29 mouse cellular contexts compared by ENCODE assay signal in genomic region chr17:24744381-24744780, GRCm38 (mm10). TPM values are rescaled to one million over a fixed set of nuclear protein-coding genes. Genes with fewer than 3 reads are reported as not detected.
DNase-seq lines count a peak whose midpoint lies in the region; ATAC-seq and TF ChIP-seq lines count a peak whose summit lies in the region.
"Had no signal": no experiment of that assay in that cellular context is flagged by ENCODE, and none has a peak within 500 bp of the region (broad histone marks: within the 10 kb centered on the region; RNA-seq: fewer than 3 reads in every experiment).

No protein-coding gene starts in this region.

- 0 out of 2 replicates have a peak overlapping the region, but pooled peaks have one; percentile 38 for H3K9ac ChIP-seq in heart, embryonic 12.5 days
- H3K9ac ChIP-seq in liver, adult 2 months (ENCODE audit: low read depth, low read length) = peak overlapping the region; percentile 41
- no peak overlapping the region for H3K9ac ChIP-seq in liver, postnatal 0 days (replicated peaks)
- H3K9ac ChIP-seq: embryonic facial prominence, embryonic 13.5 days; embryonic facial prominence, embryonic 15.5 days; forebrain, embryonic 12.5 days had no signal

- no peak overlapping the region for H3K4me2 ChIP-seq in heart, embryonic 12.5 days
- no peak overlapping the region for H3K4me2 ChIP-seq in liver, postnatal 0 days (ENCODE audit: low read depth, low read length)
- H3K4me2 ChIP-seq: embryonic facial prominence, embryonic 13.5 days; embryonic facial prominence, embryonic 15.5 days; forebrain, embryonic 12.5 days had no signal

- no peak overlapping the region for H3K4me3 ChIP-seq in heart, embryonic 12.5 days
- no peak overlapping the region for H3K4me3 ChIP-seq in liver, adult 2 months (ENCODE audit: insufficient read depth, low read depth, low read length)
- no peak overlapping the region for H3K4me3 ChIP-seq in liver, postnatal 0 days (ENCODE audit: low read depth, low read length)
- H3K4me3 ChIP-seq: embryonic facial prominence, embryonic 13.5 days; embryonic facial prominence, embryonic 15.5 days; erythroblast, embryonic 14.5 days; forebrain, embryonic 10.5 days; forebrain, embryonic 12.5 days had no signal

- TF ChIP-seq CTCF in liver, adult 2 months (IDR thresholded peaks at IDR 0.05; ENCODE audit: low read depth, low read length) = no peak
- no peak for TF ChIP-seq CTCF in liver, postnatal 0 days (IDR thresholded peaks at IDR 0.05; ENCODE audit: low read depth)

- no peaks in the 10 kb centered on the region for H3K9me3 ChIP-seq in heart, embryonic 12.5 days (replicated peaks)
- no peaks in the 10 kb centered on the region for H3K9me3 ChIP-seq in liver, postnatal 0 days (ENCODE audit: low read length)
- H3K9me3 ChIP-seq: embryonic facial prominence, embryonic 13.5 days; embryonic facial prominence, embryonic 15.5 days; forebrain, embryonic 10.5 days; forebrain, embryonic 12.5 days had no signal

- TF ChIP-seq POLR2A in liver, adult 2 months (IDR thresholded peaks at IDR 0.05; ENCODE audit: extremely low read depth, insufficient read depth, low read length) = no peak

- ATAC-seq in heart, embryonic 12.5 days (ENCODE audit: insufficient number of reproducible peaks, low FRiP score) = no peak
- ATAC-seq in liver, postnatal 0 days = no peak
- ATAC-seq: activated CD4-positive, CD25-positive, alpha-beta regulatory T cell, adult 4 months; forebrain, embryonic 14.5 days; forebrain, embryonic 16.5 days; Patski had no signal

- 0 out of 2 replicates have a peak, but pooled peaks cover 5% of the 10 kb centered on the region for H3K4me1 ChIP-seq in heart, embryonic 12.5 days (replicated peaks)
- peaks cover 30% of the 10 kb centered on the region for H3K4me1 ChIP-seq in liver, adult 2 months (ENCODE audit: control insufficient read depth, insufficient read depth, low read length)
- H3K4me1 ChIP-seq in liver, postnatal 0 days (ENCODE audit: insufficient read depth) = peaks cover 14% of the 10 kb centered on the region
- H3K4me1 ChIP-seq: forebrain, embryonic 12.5 days had no signal

- WGBS in heart, embryonic 12.5 days = 68% methylated on average over 3 of the region's 3 CpGs
- WGBS in liver, adult 2 months = 50% methylated on average over 3 of the region's 3 CpGs
- WGBS in liver, postnatal 0 days (ENCODE audit: insufficient replicate concordance) = 72% methylated on average over 3 of the region's 3 CpGs

- no peak for DNase-seq in heart, postnatal 36 days
- DNase-seq in liver, adult 2 months (ENCODE audit: extremely low read depth, low read depth, low spot score) = peak; percentile 57
- DNase-seq in liver, postnatal 0 days = no peak
- DNase-seq in 416B (ENCODE audit: low read depth) = peak; percentile 10
- DNase-seq in adipocyte (ENCODE audit: low spot score) = peak; percentile 41
- no peak for DNase-seq in thymus, postnatal 36 days
- DNase-seq: adrenal gland, adult 2 months; adrenal gland, postnatal 10 days; adrenal gland, postnatal 25 days; cerebellum, adult 11 months; cerebellum, adult 18-20 months; cerebellum, adult 8-10 months; cerebellum, adult 9-11 months; cerebellum, postnatal 14 days; cerebellum, postnatal 36 days; embryo, embryonic 11 days had no signal

- intact Hi-C loops in heart, postnatal 36 days (cut with DNase I) = loop anchor here (10.0 kb wide), 1 partner anchor 440 kb away; the partner anchor contains the start of genes BC003965 and Unkl

- peaks cover 16% of the 10 kb centered on the region; the same call in 1 of the 2 replicates for H3K36me3 ChIP-seq in heart, embryonic 12.5 days
- H3K36me3 ChIP-seq in liver, adult 2 months (ENCODE audit: control insufficient read depth, insufficient read depth, low read length) = peaks cover 15% of the 10 kb centered on the region; the same call in 1 of the 2 replicates
- peaks cover 28% of the 10 kb centered on the region for H3K36me3 ChIP-seq in liver, postnatal 0 days (replicated peaks; ENCODE audit: insufficient read depth, low read length)
- H3K36me3 ChIP-seq: forebrain, embryonic 12.5 days had no signal

- no peak for TF ChIP-seq EP300 in liver, postnatal 0 days (IDR thresholded peaks at IDR 0.05; ENCODE audit: low read depth)

- H3K27ac ChIP-seq in heart, embryonic 12.5 days (ENCODE audit: poor library complexity, severe bottlenecking) = no peak overlapping the region
- H3K27ac ChIP-seq in liver, adult 2 months (replicated peaks; ENCODE audit: insufficient read depth, low read depth, low read length) = peak overlapping the region; percentile 88
- no peak overlapping the region for H3K27ac ChIP-seq in liver, postnatal 0 days (ENCODE audit: low read depth)
- H3K27ac ChIP-seq: embryonic facial prominence, embryonic 13.5 days; embryonic facial prominence, embryonic 15.5 days; forebrain, embryonic 10.5 days; forebrain, embryonic 12.5 days had no signal

- H3K79me2 ChIP-seq in liver, adult 2 months (ENCODE audit: control insufficient read depth, insufficient read depth, low read length) = no peaks in the 10 kb centered on the region

- peaks cover 21% of the 10 kb centered on the region; the same call in 1 of the 2 replicates for H3K27me3 ChIP-seq in heart, embryonic 12.5 days (replicated peaks)
- H3K27me3 ChIP-seq in liver, adult 2 months (ENCODE audit: control insufficient read depth, insufficient read depth, low read length) = no peaks in the 10 kb centered on the region
- no peaks in the 10 kb centered on the region for H3K27me3 ChIP-seq in liver, postnatal 0 days (ENCODE audit: insufficient read depth, low read length)
- H3K27me3 ChIP-seq: embryonic facial prominence, embryonic 13.5 days; embryonic facial prominence, embryonic 15.5 days; Patski had no signal

RNA-seq across cellular contexts. Expression of gene Msrb1, which starts 7.9 kb away (rescaled TPM):
- polyA plus RNA-seq in heart, embryonic 12.5 days (2016; fragmentation: Nextera tagmentation; extraction: Ambion mirVana) = 17.3 and 18.2 TPM in 2 replicates
- 100 to 1,000 TPM; 160 to 183 TPM for total RNA-seq in heart, postnatal 36 days (2021)
- total RNA-seq in liver, adult 2 months (2014; rRNA removed) = 184 and 192 TPM in 2 replicates
- 447 and 506 TPM in 2 replicates for polyA plus RNA-seq in liver, adult 2 months (2012; rRNA removed)
- polyA plus RNA-seq in liver, postnatal 0 days (2015; fragmentation: Nextera tagmentation; extraction: Ambion mirVana) = 116 and 119 TPM in 2 replicates

RNA-seq across cellular contexts. Expression of gene Hs3st6, which starts 8.4 kb away (rescaled TPM):
- polyA plus RNA-seq in heart, embryonic 12.5 days (2016; fragmentation: Nextera tagmentation; extraction: Ambion mirVana) = 0.72 TPM in 1 of 2 replicates, not detected in the other
- total RNA-seq in heart, postnatal 36 days (2021) = not detected
- 0.74 and 1.2 TPM in 2 replicates for total RNA-seq in liver, adult 2 months (2014; rRNA removed)
- polyA plus RNA-seq in liver, adult 2 months (2012; rRNA removed) = 2.3 and 3.9 TPM in 2 replicates
- polyA plus RNA-seq in liver, postnatal 0 days (2015; fragmentation: Nextera tagmentation; extraction: Ambion mirVana) = 0.20 and 0.64 TPM in 2 replicates
- total RNA-seq: common myeloid progenitor, adult 5-6 weeks had no signal
- polyA plus RNA-seq: activated CD4-positive, CD25-positive, alpha-beta regulatory T cell, adult 4 months; C2C12; erythroblast, embryonic 14.5 days; forebrain, embryonic 16.5 days had no signal

RNA-seq across cellular contexts. Expression of gene Rpl3l, which starts 16.8 kb away (rescaled TPM):
- polyA plus RNA-seq in heart, embryonic 12.5 days (2016; fragmentation: Nextera tagmentation; extraction: Ambion mirVana) = 0.34 and 0.76 TPM in 2 replicates
- 100 to 1,000 TPM; 400 to 416 TPM for total RNA-seq in heart, postnatal 36 days (2021)
- total RNA-seq in liver, adult 2 months (2014; rRNA removed) = 0.46 TPM in 1 of 2 replicates, not detected in the other
- not detected in 2 replicates for polyA plus RNA-seq in liver, adult 2 months (2012; rRNA removed)
- 0.14 and 1.4 TPM in 2 replicates for polyA plus RNA-seq in liver, postnatal 0 days (2015; fragmentation: Nextera tagmentation; extraction: Ambion mirVana)
- polyA plus RNA-seq: activated CD4-positive, CD25-positive, alpha-beta regulatory T cell, adult 4 months; adrenal gland, adult 2 months; embryonic facial prominence, embryonic 11.5 days; embryonic facial prominence, embryonic 13.5 days; embryonic facial prominence, embryonic 15.5 days; erythroblast, embryonic 14.5 days; forebrain, embryonic 10.5 days; forebrain, embryonic 12.5 days; forebrain, embryonic 14.5 days; forebrain, embryonic 16.5 days had no signal

RNA-seq across cellular contexts. Expression of gene Ndufb10, which starts 20.1 kb away (rescaled TPM):
- 351 and 363 TPM in 2 replicates for polyA plus RNA-seq in heart, embryonic 12.5 days (2016; fragmentation: Nextera tagmentation; extraction: Ambion mirVana)
- total RNA-seq in heart, postnatal 36 days (2021) = 1,000 to 10,000 TPM in 1 of 2 experiments, 100 to 1,000 TPM in 1; 979 to 1,034 TPM
- 290 TPM in 2 replicates for total RNA-seq in liver, adult 2 months (2014; rRNA removed)
- polyA plus RNA-seq in liver, adult 2 months (2012; rRNA removed) = 265 and 300 TPM in 2 replicates
- 355 TPM in 2 replicates for polyA plus RNA-seq in liver, postnatal 0 days (2015; fragmentation: Nextera tagmentation; extraction: Ambion mirVana)

RNA-seq across cellular contexts. Expression of gene Rps2, which starts 26.5 kb away (rescaled TPM):
- polyA plus RNA-seq in heart, embryonic 12.5 days (2016; fragmentation: Nextera tagmentation; extraction: Ambion mirVana) = 810 and 828 TPM in 2 replicates
- 100 to 1,000 TPM; 668 to 757 TPM for total RNA-seq in heart, postnatal 36 days (2021)
- total RNA-seq in liver, adult 2 months (2014; rRNA removed) = 802 and 1,081 TPM in 2 replicates
- polyA plus RNA-seq in liver, adult 2 months (2012; rRNA removed) = 2,199 and 2,424 TPM in 2 replicates
- polyA plus RNA-seq in liver, postnatal 0 days (2015; fragmentation: Nextera tagmentation; extraction: Ambion mirVana) = 819 and 856 TPM in 2 replicates

Comparison
In these comparisons a context has a peak if more than half of its experiments do, and no peak if none do; other contexts are left out.
1. DNase-seq: peak in liver, adult 2 months (single experiment), 416B (single experiment) and adipocyte (single experiment); none in heart, postnatal 36 days (0 of 2), liver, postnatal 0 days (single experiment) and thymus, postnatal 36 days (0 of 2).